Mouse (Mus musculus) erythroblast, adult 5-6 weeks (primary cell): Measurements from ENCODE around the gene Rgs17. TPM values are rescaled to one million over a fixed set of nuclear protein-coding genes. Genes with fewer than 3 reads are reported as not detected.

Experiments used
- total RNA-seq, 2 experiments: library from RNA; stranded (forward) in 1 of 2; stranded (reverse) in 1 of 2; fragments of 150-400 nt in 1 of 2; fragments of 200-764, 138-1000 nt in 1 of 2; gene quantifications; 2 replicates each; pipeline versions ENCODE4 v1.2.3 to v1.2.4; 2015 to 2017; ENCODE audit warnings: low replicate concordance in 2 of 2

Gene Rgs17
- total RNA-seq, 2 experiments from 2014 or later, result 0.09 TPM; not detected in 1

Other genes starting within 250 kb of the Rgs17 start
- gene Fbxo5, start 116.8 kb downstream of the Rgs17 start, total RNA-seq (2015; ENCODE audit: low replicate concordance), result 36.2 and 37.9 TPM in 2 replicates
- gene Fbxo5, start 116.8 kb downstream of the Rgs17 start, total RNA-seq (2017; ENCODE audit: low replicate concordance), result 23.9 and 53.4 TPM in 2 replicates
- 1.7 and 20.2 TPM in 2 replicates for gene Mtrf1l, start 98.5 kb downstream of the Rgs17 start, total RNA-seq (2015; ENCODE audit: low replicate concordance)
- 8.6 and 19.3 TPM in 2 replicates for gene Mtrf1l, start 98.5 kb downstream of the Rgs17 start, total RNA-seq (2017; ENCODE audit: low replicate concordance)